10 mouse cellular contexts compared by ENCODE assay signal in the genomic region with DNA sequence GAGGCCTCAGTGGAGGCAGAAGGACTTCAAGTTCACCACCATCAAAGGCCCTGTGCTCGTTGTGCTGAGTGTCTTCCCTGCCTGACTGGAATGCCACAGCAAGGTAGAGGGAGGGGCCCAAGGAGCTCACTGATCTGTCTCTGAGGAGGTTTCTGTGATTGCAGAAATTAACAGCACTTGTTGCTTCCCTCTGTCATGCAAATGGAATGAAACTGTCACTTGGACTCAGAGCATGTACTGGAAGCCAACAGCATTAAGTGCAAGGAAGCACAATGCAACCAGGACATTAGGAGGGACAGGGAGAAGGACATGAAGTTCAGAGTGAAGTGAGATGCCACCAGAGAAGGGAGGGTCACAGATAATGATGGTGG.
DNase-seq lines count a peak whose midpoint lies in the region; ATAC-seq and TF ChIP-seq lines count a peak whose summit lies in the region.
"Had no signal": no experiment of that assay in that cellular context is flagged by ENCODE, and none has a peak within 500 bp of the region (broad histone marks: within the 10 kb centered on the region; RNA-seq: fewer than 3 reads in every experiment).

No protein-coding gene starts in this region.

- H3K4me2 ChIP-seq in heart, embryonic 14.5 days (ENCODE audit: low read length): no peak overlapping the region
- H3K4me2 ChIP-seq in CH12.LX (ENCODE audit: insufficient read depth, low read depth, poor library complexity, severe bottlenecking): peak overlapping the region; percentile 33
- peak overlapping the region; percentile 34; the same call in 1 of the 2 replicates for H3K4me2 ChIP-seq in liver, postnatal 0 days (ENCODE audit: low read depth, low read length)
- H3K4me2 ChIP-seq: embryonic facial prominence, embryonic 15.5 days had no signal

- ATAC-seq in heart, embryonic 14.5 days (ENCODE audit: insufficient number of reproducible peaks, insufficient read depth, low FRiP score, low read depth): no peak
- no peak for ATAC-seq in liver, postnatal 0 days
- no peak for ATAC-seq in granulocyte monocyte progenitor cell, adult 5-6 weeks (replicated peaks; ENCODE audit: poor library complexity, severe bottlenecking)

- no peaks in the 10 kb centered on the region for H3K9me3 ChIP-seq in heart, embryonic 14.5 days (ENCODE audit: control insufficient read depth, low read length)
- H3K9me3 ChIP-seq in CH12.LX (replicated peaks; ENCODE audit: low read length): no peaks in the 10 kb centered on the region
- H3K9me3 ChIP-seq in liver, postnatal 0 days (ENCODE audit: low read length): no peaks in the 10 kb centered on the region
- H3K9me3 ChIP-seq: embryonic facial prominence, embryonic 15.5 days had no signal

- no peak for TF ChIP-seq POLR2A in CH12.LX (IDR thresholded peaks at IDR 0.05; ENCODE audit: low read depth, low read length)
- TF ChIP-seq POLR2A in bone marrow, adult 2 months (IDR thresholded peaks at IDR 0.05; ENCODE audit: borderline replicate concordance, control insufficient read depth, low read depth, low read length): no peak

- TF ChIP-seq CTCF in CH12.LX (conservative IDR thresholded peaks at IDR 0.05 in 1 of 2, IDR thresholded peaks at IDR 0.05 in 1 of 2; ENCODE audit: low read depth in 2 of 2, low read length in 2 of 2): no peak
- TF ChIP-seq CTCF in bone marrow, adult 2 months (IDR thresholded peaks at IDR 0.05; ENCODE audit: control insufficient read depth, insufficient read depth, low read length): no peak
- TF ChIP-seq CTCF in liver, postnatal 0 days (IDR thresholded peaks at IDR 0.05; ENCODE audit: low read depth): no peak

- dilution Hi-C loops in CH12.LX (cut with MboI; ENCODE audit: extremely low pct_ligation_motif_present, extremely low pct_unique_long_range_greater_than_20kb, low sequenced_read_pairs): no loop called here

- no peak overlapping the region for H3K9ac ChIP-seq in heart, embryonic 14.5 days (ENCODE audit: low read length)
- H3K9ac ChIP-seq in CH12.LX (ENCODE audit: insufficient read depth, low read depth): peak overlapping the region; percentile 12; the same call in 1 of the 2 replicates
- no peak overlapping the region for H3K9ac ChIP-seq in liver, postnatal 0 days (replicated peaks)
- H3K9ac ChIP-seq: embryonic facial prominence, embryonic 15.5 days had no signal

- H3K4me1 ChIP-seq in heart, embryonic 14.5 days (ENCODE audit: control insufficient read depth in 2 of 2, insufficient read depth in 2 of 2, low read length in 2 of 2): peaks cover 20 to 47% of the 10 kb centered on the region in 2 experiments
- H3K4me1 ChIP-seq in CH12.LX (ENCODE audit: control insufficient read depth in 1 of 2, insufficient read depth in 2 of 2): peaks cover 26 to 86% of the 10 kb centered on the region in 2 experiments
- peaks cover 8% of the 10 kb centered on the region for H3K4me1 ChIP-seq in bone marrow, adult 2 months (ENCODE audit: control insufficient read depth, insufficient read depth, low read length)
- H3K4me1 ChIP-seq in liver, postnatal 0 days (ENCODE audit: insufficient read depth): peaks cover 23% of the 10 kb centered on the region

- peak overlapping the region; percentile 71 to 79 for H3K27ac ChIP-seq in heart, embryonic 14.5 days (replicated peaks in 1 of 2; ENCODE audit: control insufficient read depth in 1 of 2, insufficient read depth in 1 of 2, low read depth in 2 of 2, low read length in 2 of 2)
- H3K27ac ChIP-seq in CH12.LX (ENCODE audit: insufficient read depth, low read depth): peak overlapping the region; percentile 61
- H3K27ac ChIP-seq in bone marrow, adult 2 months (ENCODE audit: control insufficient read depth, insufficient read depth, low read depth, low read length, poor library complexity): peak overlapping the region; percentile 77
- peak overlapping the region; percentile 71 for H3K27ac ChIP-seq in liver, postnatal 0 days (ENCODE audit: low read depth)
- H3K27ac ChIP-seq: embryonic facial prominence, embryonic 15.5 days had no signal

- no peak overlapping the region for H3K4me3 ChIP-seq in heart, embryonic 14.5 days (ENCODE audit: control insufficient read depth in 1 of 2, insufficient read depth in 1 of 2, low read depth in 1 of 2, low read length in 2 of 2)
- peak overlapping the region in 2 of 3 experiments; percentile 7 to 16 for H3K4me3 ChIP-seq in CH12.LX (replicated peaks in 1 of 3; ENCODE audit: low read depth in 2 of 3, low read length in 2 of 3, poor library complexity in 1 of 3)
- H3K4me3 ChIP-seq in bone marrow, adult 2 months (replicated peaks; ENCODE audit: control insufficient read depth, low read depth, low read length): peak overlapping the region; percentile 10
- no peak overlapping the region for H3K4me3 ChIP-seq in liver, postnatal 0 days (ENCODE audit: low read depth, low read length)
- H3K4me3 ChIP-seq: embryonic facial prominence, embryonic 15.5 days had no signal

- no peaks in the 10 kb centered on the region for H3K27me3 ChIP-seq in heart, embryonic 14.5 days (ENCODE audit: control insufficient read depth, insufficient read depth, low read length)
- no peaks in the 10 kb centered on the region for H3K27me3 ChIP-seq in CH12.LX (replicated peaks)
- no peaks in the 10 kb centered on the region for H3K27me3 ChIP-seq in liver, postnatal 0 days (ENCODE audit: insufficient read depth, low read length)
- H3K27me3 ChIP-seq: embryonic facial prominence, embryonic 15.5 days had no signal

- DNase-seq in heart, adult 11 months: no peak
- DNase-seq in CH12.LX (ENCODE audit: extremely low read depth): no peak
- no peak for DNase-seq in liver, postnatal 0 days
- DNase-seq in spleen, adult 12 weeks (ENCODE audit: low spot score): no peak
- DNase-seq: cerebellum, postnatal 14 days; spleen, adult 18-20 months had no signal

- no peak for TF ChIP-seq EP300 in CH12.LX (IDR thresholded peaks at IDR 0.05; ENCODE audit: low read length)
- TF ChIP-seq EP300 in liver, postnatal 0 days (IDR thresholded peaks at IDR 0.05; ENCODE audit: low read depth): no peak

- H3K36me3 ChIP-seq in heart, embryonic 14.5 days (ENCODE audit: control insufficient read depth, insufficient read depth, low read length): no peaks in the 10 kb centered on the region
- peaks cover 0 to 14% of the 10 kb centered on the region in 2 experiments for H3K36me3 ChIP-seq in CH12.LX (replicated peaks in 1 of 2; ENCODE audit: control insufficient read depth in 1 of 2, insufficient read depth in 1 of 2, low read length in 1 of 2)
- no peaks in the 10 kb centered on the region for H3K36me3 ChIP-seq in liver, postnatal 0 days (replicated peaks; ENCODE audit: insufficient read depth, low read length)
- H3K36me3 ChIP-seq: embryonic facial prominence, embryonic 15.5 days had no signal

- 12% methylated on average over 1 of the region's 1 CpGs for WGBS in heart, embryonic 14.5 days
- 0% methylated on average over 1 of the region's 1 CpGs for WGBS in bone marrow, adult 2 months
- WGBS in liver, postnatal 0 days (ENCODE audit: insufficient replicate concordance): 13% methylated on average over 1 of the region's 1 CpGs

- no peaks in the 10 kb centered on the region for H3K79me2 ChIP-seq in CH12.LX (replicated peaks; ENCODE audit: control insufficient read depth, extremely low read depth, insufficient read depth, poor library complexity, severe bottlenecking)

- in situ Hi-C loops in CH12.LX (cut with MboI; ENCODE audit: low pct_ligation_motif_present, low pct_unique_long_range_greater_than_20kb, low sequenced_read_pairs): no loop called here

- no peak for TF ChIP-seq RAD21 in CH12.LX (IDR thresholded peaks at IDR 0.05; ENCODE audit: low read depth, low read length)

TF ChIP-seq in CH12.LX, 34 proteins besides CTCF, POLR2A, EP300 and RAD21:
- TF ChIP-seq ZC3H11A (IDR thresholded peaks at IDR 0.05; ENCODE audit: low read depth, low read length): no peak
- TF ChIP-seq ETS1 (conservative IDR thresholded peaks at IDR 0.05; ENCODE audit: low read depth, low read length): no peak
- no peak for TF ChIP-seq ZNF384 (IDR thresholded peaks at IDR 0.05; ENCODE audit: low read depth, low read length)
- TF ChIP-seq SIN3A (IDR thresholded peaks at IDR 0.05; ENCODE audit: low read length): no peak
- no peak for TF ChIP-seq MXI1 (IDR thresholded peaks at IDR 0.05; ENCODE audit: low read depth, low read length)
- no peak for TF ChIP-seq SMC3 (IDR thresholded peaks at IDR 0.05; ENCODE audit: low read depth, low read length)
- TF ChIP-seq TBP (conservative IDR thresholded peaks at IDR 0.05; ENCODE audit: low read depth, low read length): no peak
- TF ChIP-seq MAZ (IDR thresholded peaks at IDR 0.05; ENCODE audit: low read depth, low read length): no peak
- no peak for TF ChIP-seq POLR2AphosphoS2 (IDR thresholded peaks at IDR 0.05; ENCODE audit: low read depth, low read length)

Comparison
In these comparisons a context has a peak if more than half of its experiments do, and no peak if none do; other contexts are left out.
1. H3K4me3 ChIP-seq: peak in CH12.LX (2 of 3) and bone marrow, adult 2 months (single experiment); none in heart, embryonic 14.5 days (0 of 2) and liver, postnatal 0 days (single experiment).
2. Peak in every context shown above with its lines, with median percentiles within 50 percentile points of each other: H3K27ac ChIP-seq.